34 mouse cellular contexts compared by ENCODE assay signal in the genomic region with DNA sequence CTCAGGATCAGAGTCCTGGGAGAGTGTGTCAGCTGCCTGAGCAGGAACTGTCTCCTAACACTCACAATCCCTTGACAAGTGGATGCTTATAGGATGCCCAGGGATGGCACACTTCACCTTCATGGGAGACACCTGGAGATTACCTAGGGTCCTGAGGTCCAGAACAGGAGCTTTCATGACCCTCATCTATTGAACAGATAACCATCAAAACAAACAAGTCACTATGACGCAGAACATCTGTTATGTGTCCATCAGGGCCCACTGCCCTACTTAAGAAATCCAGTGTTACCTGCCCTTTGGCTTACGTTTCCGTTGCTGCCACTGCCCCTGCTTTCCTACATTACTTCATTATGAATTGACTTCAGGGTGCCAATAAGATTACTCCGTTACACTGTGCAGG. TPM values are rescaled to one million over a fixed set of nuclear protein-coding genes. Genes with fewer than 3 reads are reported as not detected.
A peak's percentile ranks its signal among the peaks of the same experiment; 100 is the strongest.
DNase-seq lines count a peak whose midpoint lies in the region; ATAC-seq and TF ChIP-seq lines count a peak whose summit lies in the region.
"Had no signal": no experiment of that assay in that cellular context is flagged by ENCODE, and none has a peak within 500 bp of the region (broad histone marks: within the 10 kb centered on the region; RNA-seq: fewer than 3 reads in every experiment).

No protein-coding gene starts in this region.

- DNase-seq in heart, adult 11 months = peak; percentile 91
- DNase-seq in heart, postnatal 25 days (ENCODE audit: low spot score) = no peak
- DNase-seq in heart, adult 9 months (ENCODE audit: low spot score in 2 of 2) = no peak
- no peak for DNase-seq in lung, postnatal 0 days (ENCODE audit: low spot score)
- no peak for DNase-seq in lung, adult 2 months
- DNase-seq in heart, postnatal 10 days = peak; percentile 21 to 22
- no peak for DNase-seq in embryo, embryonic 11 days
- DNase-seq: adrenal gland, postnatal 10 days; cerebellum, adult 11 months; cerebellum, adult 9-10 months; cerebellum, postnatal 36 days; kidney, adult 2 months; kidney, postnatal 36 days; layer of hippocampus, postnatal 36 days; liver, postnatal 0 days; retina, postnatal 1 day; right cerebral cortex, postnatal 25 days; thymus, adult 2 months; thymus, postnatal 4 days had no signal

- H3K27ac ChIP-seq in heart, embryonic 14.5 days (replicated peaks in 1 of 2; ENCODE audit: control insufficient read depth in 1 of 2, insufficient read depth in 1 of 2, low read depth in 2 of 2, low read length in 2 of 2) = no peak overlapping the region
- H3K27ac ChIP-seq in lung, postnatal 0 days (ENCODE audit: low read length) = no peak overlapping the region
- H3K27ac ChIP-seq: embryonic facial prominence, embryonic 12.5 days; hindbrain, postnatal 0 days; intestine, embryonic 15.5 days; limb, embryonic 13.5 days; liver, embryonic 12.5 days; midbrain, embryonic 10.5 days; midbrain, embryonic 15.5 days; neural tube, embryonic 15.5 days; stomach, embryonic 15.5 days had no signal

- H3K36me3 ChIP-seq in heart, embryonic 14.5 days (ENCODE audit: control insufficient read depth, insufficient read depth, low read length) = no peaks in the 10 kb centered on the region
- no peaks in the 10 kb centered on the region for H3K36me3 ChIP-seq in lung, postnatal 0 days (ENCODE audit: insufficient read depth, low read length)
- H3K36me3 ChIP-seq: embryonic facial prominence, embryonic 12.5 days; intestine, embryonic 15.5 days; limb, embryonic 13.5 days; liver, embryonic 12.5 days; midbrain, embryonic 10.5 days; midbrain, embryonic 15.5 days; neural tube, embryonic 15.5 days; stomach, embryonic 15.5 days had no signal

- no peak for ATAC-seq in heart, embryonic 14.5 days (ENCODE audit: insufficient number of reproducible peaks, insufficient read depth, low FRiP score, low read depth)
- ATAC-seq in lung, postnatal 0 days = no peak
- ATAC-seq: forebrain, embryonic 14.5 days; hindbrain, postnatal 0 days; intestine, embryonic 15.5 days; liver, embryonic 12.5 days; liver, postnatal 0 days; midbrain, embryonic 15.5 days; Patski had no signal

- peak overlapping the region; percentile 49 for H3K4me2 ChIP-seq in heart, embryonic 14.5 days (ENCODE audit: low read length)
- 0 out of 2 replicates have a peak overlapping the region, but pooled peaks have one; percentile 0 for H3K4me2 ChIP-seq in lung, postnatal 0 days (replicated peaks; ENCODE audit: low read depth, low read length)
- H3K4me2 ChIP-seq: embryonic facial prominence, embryonic 12.5 days; intestine, embryonic 15.5 days; limb, embryonic 13.5 days; liver, embryonic 12.5 days; midbrain, embryonic 15.5 days; neural tube, embryonic 15.5 days; stomach, embryonic 15.5 days had no signal

- no peak for TF ChIP-seq EP300 in lung, postnatal 0 days (IDR thresholded peaks at IDR 0.05)

- TF ChIP-seq CTCF in lung, postnatal 0 days (IDR thresholded peaks at IDR 0.05) = no peak
- no peak for TF ChIP-seq CTCF in lung, adult 2 months (IDR thresholded peaks at IDR 0.05; ENCODE audit: insufficient read depth, low read length)

- no peaks in the 10 kb centered on the region for H3K27me3 ChIP-seq in heart, embryonic 14.5 days (ENCODE audit: control insufficient read depth, insufficient read depth, low read length)
- H3K27me3 ChIP-seq in lung, postnatal 0 days (replicated peaks; ENCODE audit: insufficient read depth, low read length) = no peaks in the 10 kb centered on the region
- H3K27me3 ChIP-seq: embryonic facial prominence, embryonic 12.5 days; intestine, embryonic 15.5 days; limb, embryonic 13.5 days; liver, embryonic 12.5 days; midbrain, embryonic 15.5 days; neural tube, embryonic 15.5 days; Patski; stomach, embryonic 15.5 days had no signal

- H3K9ac ChIP-seq in heart, embryonic 14.5 days (ENCODE audit: low read length) = no peak overlapping the region
- H3K9ac ChIP-seq in lung, postnatal 0 days (replicated peaks; ENCODE audit: low read depth) = no peak overlapping the region
- H3K9ac ChIP-seq: embryonic facial prominence, embryonic 12.5 days; intestine, embryonic 15.5 days; limb, embryonic 13.5 days; liver, embryonic 12.5 days; liver, postnatal 0 days; midbrain, embryonic 15.5 days; neural tube, embryonic 15.5 days; stomach, embryonic 15.5 days had no signal

- H3K9me3 ChIP-seq in heart, embryonic 14.5 days (ENCODE audit: control insufficient read depth, low read length) = no peaks in the 10 kb centered on the region
- no peaks in the 10 kb centered on the region for H3K9me3 ChIP-seq in lung, postnatal 0 days (ENCODE audit: low read length)
- H3K9me3 ChIP-seq: embryonic facial prominence, embryonic 12.5 days; intestine, embryonic 15.5 days; limb, embryonic 13.5 days; liver, embryonic 12.5 days; midbrain, embryonic 10.5 days; midbrain, embryonic 15.5 days; neural tube, embryonic 15.5 days; stomach, embryonic 15.5 days had no signal

- TF ChIP-seq POLR2A in lung, adult 2 months (IDR thresholded peaks at IDR 0.05; ENCODE audit: borderline replicate concordance, extremely low read depth, low read depth, low read length) = no peak

- intact Hi-C loops in heart, postnatal 25 days (cut with DNase I) = loop anchor here (10.0 kb wide), 1 partner anchor 161 kb away; the partner anchor contains the start of gene Bicd2
- intact Hi-C loops in heart, postnatal 10 days (cut with DNase I) = no loop called here

- H3K4me1 ChIP-seq in heart, embryonic 14.5 days (ENCODE audit: control insufficient read depth in 2 of 2, insufficient read depth in 2 of 2, low read length in 2 of 2) = peaks cover 0 to 8% of the 10 kb centered on the region in 2 experiments; a peak in 1 of 4 replicates
- H3K4me1 ChIP-seq in lung, postnatal 0 days (ENCODE audit: insufficient read depth, low read depth, low read length) = no peaks in the 10 kb centered on the region; the same call in 1 of the 2 replicates
- H3K4me1 ChIP-seq in lung, adult 2 months (ENCODE audit: control insufficient read depth, insufficient read depth, low read length) = no peaks in the 10 kb centered on the region; the same call in none of the 2 replicates
- H3K4me1 ChIP-seq: intestine, embryonic 15.5 days; liver, embryonic 12.5 days; midbrain, embryonic 15.5 days; neural tube, embryonic 15.5 days had no signal

- 70% methylated on average over 4 of the region's 4 CpGs for WGBS in heart, embryonic 14.5 days
- 69% methylated on average over 4 of the region's 4 CpGs for WGBS in lung, postnatal 0 days
- WGBS in lung, adult 2 months = 73% methylated on average over 4 of the region's 4 CpGs

- H3K4me3 ChIP-seq in heart, embryonic 14.5 days (ENCODE audit: control insufficient read depth in 1 of 2, insufficient read depth in 1 of 2, low read depth in 1 of 2, low read length in 2 of 2) = no peak overlapping the region
- H3K4me3 ChIP-seq in lung, postnatal 0 days (ENCODE audit: low read depth, low read length) = no peak overlapping the region
- H3K4me3 ChIP-seq in lung, adult 2 months (replicated peaks; ENCODE audit: extremely low read depth, low read depth, low read length) = no peak overlapping the region
- H3K4me3 ChIP-seq: embryonic facial prominence, embryonic 12.5 days; intestine, embryonic 15.5 days; limb, embryonic 13.5 days; liver, embryonic 12.5 days; midbrain, embryonic 10.5 days; midbrain, embryonic 15.5 days; neural tube, embryonic 15.5 days; stomach, embryonic 15.5 days had no signal

RNA-seq across cellular contexts. Expression of gene Ecm2, which starts 1.2 kb away (rescaled TPM):
- 10 to 100 TPM; 15.1 to 16.1 TPM for total RNA-seq in heart, postnatal 25 days (2021)
- polyA plus RNA-seq in heart, embryonic 14.5 days (2014; fragmentation: Nextera tagmentation; extraction: Ambion mirVana) = 3.7 and 5.6 TPM in 2 replicates
- polyA plus RNA-seq in lung, postnatal 0 days (2015; fragmentation: Nextera tagmentation; extraction: Ambion mirVana) = 3.1 and 3.6 TPM in 2 replicates
- polyA plus RNA-seq in lung, adult 2 months (2012; rRNA removed) = 3.1 and 7.5 TPM in 2 replicates
- 10 to 100 TPM; 20.1 to 20.6 TPM for total RNA-seq in heart, postnatal 10 days (2021)

RNA-seq across cellular contexts. Expression of gene Tes3-ps, which starts 12.7 kb away (rescaled TPM):
- 1 to 10 TPM; 1.5 TPM for total RNA-seq in heart, postnatal 25 days (2021)
- 0.54 and 0.73 TPM in 2 replicates for polyA plus RNA-seq in heart, embryonic 14.5 days (2014; fragmentation: Nextera tagmentation; extraction: Ambion mirVana)
- 0.35 and 0.49 TPM in 2 replicates for polyA plus RNA-seq in lung, postnatal 0 days (2015; fragmentation: Nextera tagmentation; extraction: Ambion mirVana)
- not detected in 2 replicates for polyA plus RNA-seq in lung, adult 2 months (2012; rRNA removed)
- 1 to 10 TPM; 1.6 TPM for total RNA-seq in heart, postnatal 10 days (2021)
- polyA plus RNA-seq: kidney, adult 2 months; thymus, adult 2 months had no signal

RNA-seq across cellular contexts. Expression of gene Aspn, which starts 38.5 kb away (rescaled TPM):
- total RNA-seq in heart, postnatal 25 days (2021) = 10 to 100 TPM; 24.0 to 28.6 TPM
- polyA plus RNA-seq in heart, embryonic 14.5 days (2014; fragmentation: Nextera tagmentation; extraction: Ambion mirVana) = 17.9 and 19.9 TPM in 2 replicates
- polyA plus RNA-seq in lung, postnatal 0 days (2015; fragmentation: Nextera tagmentation; extraction: Ambion mirVana) = 102 and 115 TPM in 2 replicates
- polyA plus RNA-seq in lung, adult 2 months (2012; rRNA removed) = 0.98 and 4.0 TPM in 2 replicates
- total RNA-seq in heart, postnatal 10 days (2021) = 100 to 1,000 TPM in 1 of 2 experiments, 10 to 100 TPM in 1; 89.0 to 113 TPM
- total RNA-seq: granulocyte monocyte progenitor cell, adult 5-6 weeks; megakaryocyte progenitor cell, adult 5-6 weeks; MEL had no signal
- polyA plus RNA-seq: Patski had no signal

Comparison
In these comparisons a context has a peak if more than half of its experiments do, and no peak if none do; other contexts are left out.
1. DNase-seq: peak in heart, adult 11 months (single experiment) and heart, postnatal 10 days (2 of 2); none in heart, postnatal 25 days (single experiment), heart, adult 9 months (0 of 2), lung, postnatal 0 days (single experiment), lung, adult 2 months (single experiment) and embryo, embryonic 11 days (single experiment).